Mouse (Mus musculus) neural tube, embryonic 14.5 days (tissue): Measurements from ENCODE around the gene Myh11. TPM values are rescaled to one million over a fixed set of nuclear protein-coding genes. Genes with fewer than 3 reads are reported as not detected.
A peak's percentile ranks its signal among the peaks of the same experiment; 100 is the strongest.
"Not testable (repeated sequence)": the region's sequence is repeated elsewhere in the genome, so short reads cannot be mapped to it uniquely, and the experiment has no call there.

Source experiments
- ATAC-seq: fragments of 200-750 bp; cut with Nextera tagmentation; 2 replicates; pipeline ENCODE4 v1.8.0; 2017; ENCODE audit warnings: low read depth, mild to moderate bottlenecking, moderate TSS enrichment, moderate library complexity
- H3K27ac ChIP-seq: fragments of 300-500 bp; sonication (generic); 2 replicates; pipeline ENCODE4 v1.5.1; 2014; ENCODE audit warnings: low read depth, mild to moderate bottlenecking, control low read depth, low read length, moderate library complexity, mixed read lengths
- H3K27me3 ChIP-seq: fragments of 300-500 bp; sonication (generic); 2 replicates; pipeline ENCODE4 v1.6.1; 2014; ENCODE audit warnings: low read length; ENCODE audit not compliant: control insufficient read depth, insufficient read depth
- H3K36me3 ChIP-seq: fragments of 300-500 bp; sonication (generic); 2 replicates; pipeline ENCODE4 v1.6.1; 2014; ENCODE audit warnings: low read length, mixed read lengths; ENCODE audit not compliant: control insufficient read depth, insufficient read depth
- H3K4me1 ChIP-seq: fragments of 300-500 bp; sonication (generic); 2 replicates; pipeline ENCODE4 v1.6.1; 2014; ENCODE audit warnings: low read length; ENCODE audit not compliant: control insufficient read depth, insufficient read depth
- H3K4me2 ChIP-seq: fragments of 300-500 bp; sonication (generic); 2 replicates; pipeline ENCODE4 v1.6.1; 2014; ENCODE audit warnings: mild to moderate bottlenecking, low read depth, low read length, control low read depth
- H3K4me3 ChIP-seq: fragments of 300-500 bp; sonication (generic); 2 replicates; pipeline ENCODE4 v1.5.1; 2014; ENCODE audit warnings: low read depth, low read length, control low read depth, mixed read lengths
- H3K9ac ChIP-seq: fragments of 300-500 bp; sonication (generic); replicated peaks from 2 replicates; pipeline ENCODE4 v1.6.1; 2014; ENCODE audit warnings: low read depth, mild to moderate bottlenecking, control low read depth, low read length, mixed read lengths
- H3K9me3 ChIP-seq: fragments of 300-500 bp; sonication (generic); 2 replicates; pipeline ENCODE4 v1.6.1; 2016; ENCODE audit warnings: low read length; ENCODE audit not compliant: control insufficient read depth
- WGBS: fragments of 180-500 bp; shearing (Covaris S2); extraction: QIAGEN DNeasy Blood & Tissue Kit; methylation state at CpG from one replicate; pipeline ENCODE4 v1.1.7; 2014; 5-methylcytosine and 5-hydroxymethylcytosine counted together
- polyA plus RNA-seq: library from polyadenylated mRNA; unstranded; fragments of >200 nt; fragmentation: Nextera tagmentation; extraction: Ambion mirVana; gene quantifications from 2 replicates; pipeline ENCODE4 v1.2.1, GENCODE M21; 2014

Gene Myh11
- polyA plus RNA-seq, 1 experiment from 2014 or later = 0.09 TPM

GRCm38 (mm10) chr16:14163731-14164130 lies 127.4 kb downstream of the Myh11 start:
- Histone ChIP-seq H3K9ac (peak overlapping the region; percentile 61), H3K27me3 (no peaks in the 10 kb centered on the region; the same call in 1 of the 2 replicates), H3K9me3 (no peaks in the 10 kb centered on the region), H3K4me3 (peak overlapping the region; percentile 59), H3K4me2 (peak overlapping the region; percentile 81), H3K4me1 (0 out of 2 replicates have a peak, but pooled peaks cover 4% of the 10 kb centered on the region), H3K27ac (no peak overlapping the region), H3K36me3 (no peaks in the 10 kb centered on the region)
- 1% methylated on average over 10 of the region's 10 CpGs for WGBS
- no peak for ATAC-seq

DNA sequence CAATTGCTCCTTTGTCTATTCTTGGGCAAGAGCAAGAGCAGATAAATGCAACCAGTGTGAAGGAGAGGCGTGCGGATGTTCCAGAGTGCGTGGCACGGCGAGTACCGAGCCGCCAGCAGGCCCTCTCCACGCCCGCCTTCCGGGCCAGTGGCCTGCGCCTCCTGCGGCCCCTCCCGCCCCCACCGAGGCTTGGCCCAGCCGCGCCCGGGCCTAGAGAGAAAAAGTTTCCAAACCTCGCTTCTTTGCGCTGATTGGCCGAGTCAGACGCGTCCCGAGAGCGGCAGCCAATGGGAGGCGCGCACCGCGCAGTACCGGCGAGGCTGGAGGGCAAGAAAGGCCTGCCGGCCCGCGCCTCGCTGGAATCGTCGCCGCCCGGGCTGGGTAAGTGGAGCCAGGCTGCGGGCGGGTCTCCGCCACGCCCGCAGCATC lies 128.2 kb downstream of the Myh11 start, which contains the start of the genes Nde1 and Marf1:
TSS of gene Nde1 (plus strand) at position 288 of the 429 bp plus-strand sequence.
TSS of gene Marf1 (minus strand) at position 364 of the 429 bp plus-strand sequence.
- whole genome bisulfite sequencing = 0% methylated on average over 43 of the region's 43 CpGs
- peaks cover 10% of the 10 kb centered on the region for H3K4me1 ChIP-seq
- ATAC-seq = peak; percentile 75

GRCm38 (mm10) chr16:14160941-14161340 lies 130.2 kb downstream of the Myh11 start:
- Histone ChIP-seq H3K4me2 (no peak overlapping the region), H3K4me1 (peaks cover 13% of the 10 kb centered on the region), H3K9me3 (no peaks in the 10 kb centered on the region), H3K27me3 (no peaks in the 10 kb centered on the region; the same call in 1 of the 2 replicates), H3K36me3 (no peaks in the 10 kb centered on the region), H3K27ac (no peak overlapping the region), H3K9ac (no peak overlapping the region), H3K4me3 (no peak overlapping the region)
- WGBS = 73% methylated on average over 1 of the region's 1 CpGs
- no peak for ATAC-seq

More for the DNA sequence above, 128.2 kb downstream of the Myh11 start, which contains the start of the genes Nde1 and Marf1:
- peak within 1 kb of the TSS; percentile 59 for H3K4me3 ChIP-seq
- H3K9ac ChIP-seq = peak within 1 kb of the TSS; percentile 61
- peak within 1 kb of the TSS; percentile 81 for H3K4me2 ChIP-seq
- no peak within 1 kb of the TSS for H3K27ac ChIP-seq
- H3K27me3 ChIP-seq = no peaks in the 10 kb centered on the region; the same call in 1 of the 2 replicates
- no peaks in the 10 kb centered on the region for H3K36me3 ChIP-seq
- H3K9me3 ChIP-seq = no peaks in the 10 kb centered on the region

GRCm38 (mm10) chr16:14159746-14160131 lies 131.4 kb downstream of the Myh11 start:
- peak; percentile 33 for ATAC-seq
- Histone ChIP-seq H3K36me3 (no peaks in the 10 kb centered on the region), H3K27me3 (no peaks in the 10 kb centered on the region; the same call in 1 of the 2 replicates), H3K4me2 (peak overlapping the region; percentile 59), H3K9me3 (no peaks in the 10 kb centered on the region), H3K27ac (peak overlapping the region; percentile 97), H3K4me3 (peak overlapping the region; percentile 71), H3K4me1 (peaks cover 13% of the 10 kb centered on the region), H3K9ac (peak overlapping the region; percentile 74)
- WGBS = 0% methylated on average over 10 of the region's 10 CpGs

GRCm38 (mm10) chr16:14158936-14159745 lies 132.0 kb downstream of the Myh11 start:
- 0 out of 2 replicates have a peak, but pooled peaks cover under 1% of the 10 kb centered on the region for H3K36me3 ChIP-seq
- no peaks in the 10 kb centered on the region for H3K9me3 ChIP-seq
- H3K27ac ChIP-seq = peak overlapping the region; percentile 97
- H3K9ac ChIP-seq = peak overlapping the region; percentile 74
- H3K4me1 ChIP-seq = peaks cover 13% of the 10 kb centered on the region
- peak overlapping the region; percentile 72 for H3K4me2 ChIP-seq
- H3K27me3 ChIP-seq = no peaks in the 10 kb centered on the region; the same call in 1 of the 2 replicates
- peak; percentile 94 for ATAC-seq
- peak overlapping the region; percentile 71 for H3K4me3 ChIP-seq
- under 1% methylated on average over 53 of the region's 58 CpGs for WGBS

DNA sequence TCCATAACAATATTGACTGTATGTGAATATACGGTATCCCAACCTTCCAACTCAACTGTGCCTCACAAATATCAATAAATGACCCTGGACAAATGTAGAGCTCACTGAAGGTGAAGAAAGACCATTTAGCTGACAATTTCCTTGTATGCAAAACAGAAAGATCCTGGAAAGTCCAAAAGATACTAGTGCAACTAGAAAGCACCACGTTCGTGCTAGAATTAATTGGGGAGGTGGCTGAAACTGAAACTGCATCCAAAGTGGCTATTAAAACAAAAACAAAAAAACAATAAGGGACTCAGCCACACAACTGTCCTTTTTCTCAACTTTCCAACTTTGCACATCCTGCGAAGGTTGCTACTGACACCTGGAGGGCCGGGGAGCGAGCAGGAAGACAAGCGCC lies 132.6 kb downstream of the Myh11 start:
- no peak for ATAC-seq
- H3K4me1 ChIP-seq = peaks cover 10% of the 10 kb centered on the region
- no peaks in the 10 kb centered on the region for H3K9me3 ChIP-seq
- H3K27me3 ChIP-seq = no peaks in the 10 kb centered on the region; the same call in 1 of the 2 replicates
- H3K4me2 ChIP-seq = peak overlapping the region; percentile 72
- H3K36me3 ChIP-seq = peaks cover 5% of the 10 kb centered on the region; the same call in 1 of the 2 replicates
- H3K9ac ChIP-seq = peak overlapping the region; percentile 63
- WGBS = 11% methylated on average over 7 of the region's 7 CpGs
- peak overlapping the region; percentile 71 for H3K4me3 ChIP-seq
- H3K27ac ChIP-seq = peak overlapping the region; percentile 97

GRCm38 (mm10) chr16:14156312-14156711 lies 134.9 kb downstream of the Myh11 start:
- 88% methylated on average over 6 of the region's 6 CpGs for WGBS
- H3K27ac ChIP-seq = no peak overlapping the region
- ATAC-seq = no peak
- peaks cover 9% of the 10 kb centered on the region for H3K4me1 ChIP-seq
- no peak overlapping the region for H3K4me2 ChIP-seq
- H3K9me3 ChIP-seq = no peaks in the 10 kb centered on the region
- H3K36me3 ChIP-seq = peaks cover 24% of the 10 kb centered on the region
- no peak overlapping the region for H3K4me3 ChIP-seq
- no peaks in the 10 kb centered on the region for H3K27me3 ChIP-seq
- no peak overlapping the region for H3K9ac ChIP-seq

GRCm38 (mm10) chr16:14155638-14156037 lies 135.5 kb downstream of the Myh11 start:
- H3K27ac ChIP-seq, H3K9ac ChIP-seq, ATAC-seq, H3K4me3 ChIP-seq, H3K9me3 ChIP-seq, H3K4me1 ChIP-seq, H3K4me2 ChIP-seq, H3K27me3 ChIP-seq: not testable (repeated sequence)
- peaks cover 24% of the 10 kb centered on the region for H3K36me3 ChIP-seq
- WGBS = 80% methylated on average over 1 of the region's 2 CpGs

- no peaks in the 10 kb centered on the region for H3K4me1 ChIP-seq
- H3K36me3 ChIP-seq = peaks cover 38% of the 10 kb centered on the region
- H3K9me3 ChIP-seq = no peaks in the 10 kb centered on the region
- no peak for ATAC-seq
- no peak overlapping the region for H3K9ac ChIP-seq
- H3K27me3 ChIP-seq = no peaks in the 10 kb centered on the region
- H3K27ac ChIP-seq = no peak overlapping the region
- H3K4me2 ChIP-seq = no peak overlapping the region
- H3K4me3 ChIP-seq = no peak overlapping the region
- 97% methylated on average over 4 of the region's 4 CpGs for WGBS
Observed at GRCm38 (mm10) chr16:14151718-14152117, 139.5 kb downstream of the Myh11 start.
